Mouse (Mus musculus) ES-Bruce4 (cell line): Measurements from ENCODE around the gene Ifna6.

Experiments used
- CTCF ChIP-seq: IDR thresholded peaks from one replicate; pipeline ENCODE4 v1.8.1; 2011; ENCODE audit warnings: low read depth, low read length
- POLR2A ChIP-seq: IDR thresholded peaks from one replicate; pipeline ENCODE4 v1.8.1; 2011; ENCODE audit warnings: low read length; ENCODE audit not compliant: insufficient read depth

DNA sequence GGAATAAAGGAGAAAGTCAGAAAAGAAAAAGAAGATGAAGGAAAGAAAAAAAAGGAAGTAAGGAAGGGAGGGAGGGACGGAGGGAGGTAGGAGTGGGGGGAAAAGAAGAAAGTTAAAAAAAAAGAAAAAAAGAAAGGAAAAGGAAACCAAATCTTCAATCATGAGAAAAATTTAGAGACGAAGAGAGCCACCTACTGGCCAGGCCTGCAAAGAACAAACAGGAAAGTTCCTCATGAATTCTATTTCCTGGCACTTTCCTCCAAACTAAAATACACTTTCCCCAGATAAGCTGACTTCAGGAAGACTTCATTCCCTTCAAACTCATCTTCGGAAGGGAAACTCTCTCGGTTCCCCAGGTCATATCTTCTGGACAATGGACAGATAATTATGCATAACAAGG, 3.3 kb downstream of the Ifna6 start:
- TF ChIP-seq POLR2A (no peak), CTCF (no peak)
